8 mouse cellular contexts compared by ENCODE assay signal in the genomic region with DNA sequence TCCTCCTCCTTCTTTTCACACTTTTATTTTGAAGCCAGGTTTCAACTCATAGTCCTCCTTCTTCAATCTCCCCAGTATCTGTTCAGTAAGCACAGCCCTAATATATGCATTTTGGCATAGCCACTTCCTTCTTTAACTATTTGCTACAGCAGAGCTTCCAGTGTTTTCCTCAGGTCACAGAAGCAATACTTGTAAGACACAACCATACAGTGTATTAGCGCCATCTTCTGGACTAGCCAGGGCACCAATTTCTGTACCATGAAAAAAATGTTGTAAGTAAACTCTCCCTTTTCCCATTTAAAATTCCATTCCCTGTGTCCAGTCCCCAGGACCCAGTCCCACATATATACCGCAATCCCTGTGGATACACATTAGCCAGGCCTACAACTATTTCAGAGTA. TPM values are rescaled to one million over a fixed set of nuclear protein-coding genes. Genes with fewer than 3 reads are reported as not detected.
A peak's percentile ranks its signal among the peaks of the same experiment; 100 is the strongest.
DNase-seq lines count a peak whose midpoint lies in the region; ATAC-seq and TF ChIP-seq lines count a peak whose summit lies in the region.

No protein-coding gene starts in this region.

- WGBS in forebrain, embryonic 13.5 days = 11% methylated on average over 2 of the region's 2 CpGs
- WGBS in intestine, embryonic 14.5 days = 8% methylated on average over 2 of the region's 2 CpGs
- WGBS in midbrain, embryonic 13.5 days = 9% methylated on average over 2 of the region's 2 CpGs

- no peaks in the 10 kb centered on the region for H3K27me3 ChIP-seq in E14TG2a.4 (ENCODE audit: insufficient read depth, low read length)
- H3K27me3 ChIP-seq in forebrain, embryonic 13.5 days = no peaks in the 10 kb centered on the region
- H3K27me3 ChIP-seq in intestine, embryonic 14.5 days (replicated peaks; ENCODE audit: control insufficient read depth, insufficient read depth, low read length) = no peaks in the 10 kb centered on the region
- H3K27me3 ChIP-seq in midbrain, embryonic 13.5 days = no peaks in the 10 kb centered on the region

- ATAC-seq in forebrain, embryonic 13.5 days = peak; percentile 78
- ATAC-seq in intestine, embryonic 14.5 days (replicated peaks; ENCODE audit: low FRiP score, low TSS enrichment, low read depth) = no peak
- ATAC-seq in midbrain, embryonic 13.5 days = peak; percentile 73

- intact Hi-C loops in left cerebral cortex, postnatal 14 days (cut with DNase I) = loop anchor here (2.0 kb wide), 1 partner anchor 699 kb away; no protein-coding TSS in a partner anchor

- peaks cover 16% of the 10 kb centered on the region; the same call in 1 of the 2 replicates for H3K36me3 ChIP-seq in E14TG2a.4 (ENCODE audit: insufficient read depth, low read length)
- H3K36me3 ChIP-seq in forebrain, embryonic 13.5 days (ENCODE audit: poor library complexity, severe bottlenecking) = peaks cover 6% of the 10 kb centered on the region; the same call in 1 of the 2 replicates
- H3K36me3 ChIP-seq in intestine, embryonic 14.5 days (ENCODE audit: control insufficient read depth, insufficient read depth, low read length) = peaks cover 3% of the 10 kb centered on the region; the same call in 1 of the 2 replicates
- no peaks in the 10 kb centered on the region for H3K36me3 ChIP-seq in midbrain, embryonic 13.5 days

- H3K9ac ChIP-seq in forebrain, embryonic 13.5 days = no peak overlapping the region
- H3K9ac ChIP-seq in intestine, embryonic 14.5 days (ENCODE audit: low read length) = no peak overlapping the region
- H3K9ac ChIP-seq in midbrain, embryonic 13.5 days (replicated peaks) = no peak overlapping the region

- TF ChIP-seq CTCF in E14TG2a.4 (conservative IDR thresholded peaks at IDR 0.05; ENCODE audit: low read length) = peak; percentile 73

- H3K4me2 ChIP-seq in forebrain, embryonic 13.5 days = no peak overlapping the region
- H3K4me2 ChIP-seq in intestine, embryonic 14.5 days (ENCODE audit: low read length) = no peak overlapping the region
- no peak overlapping the region for H3K4me2 ChIP-seq in midbrain, embryonic 13.5 days (replicated peaks)

- H3K27ac ChIP-seq in forebrain, embryonic 13.5 days = no peak overlapping the region
- H3K27ac ChIP-seq in intestine, embryonic 14.5 days (ENCODE audit: low read depth) = no peak overlapping the region
- H3K27ac ChIP-seq in midbrain, embryonic 13.5 days = no peak overlapping the region

- H3K4me1 ChIP-seq in E14TG2a.4 (replicated peaks; ENCODE audit: low read depth, low read length) = peaks cover 21% of the 10 kb centered on the region
- H3K4me1 ChIP-seq in forebrain, embryonic 13.5 days = peaks cover 4% of the 10 kb centered on the region
- H3K4me1 ChIP-seq in intestine, embryonic 14.5 days (replicated peaks; ENCODE audit: control insufficient read depth, insufficient read depth, low read length) = no peaks in the 10 kb centered on the region
- no peaks in the 10 kb centered on the region for H3K4me1 ChIP-seq in midbrain, embryonic 13.5 days (replicated peaks)

- H3K9me3 ChIP-seq in E14TG2a.4 (ENCODE audit: low read length) = peaks cover 19% of the 10 kb centered on the region
- H3K9me3 ChIP-seq in forebrain, embryonic 13.5 days (replicated peaks) = no peaks in the 10 kb centered on the region
- no peaks in the 10 kb centered on the region for H3K9me3 ChIP-seq in intestine, embryonic 14.5 days (ENCODE audit: control insufficient read depth, low read length)
- H3K9me3 ChIP-seq in midbrain, embryonic 13.5 days = no peaks in the 10 kb centered on the region

- H3K4me3 ChIP-seq in E14TG2a.4 (replicated peaks; ENCODE audit: low read length) = no peak overlapping the region
- no peak overlapping the region for H3K4me3 ChIP-seq in forebrain, embryonic 13.5 days
- H3K4me3 ChIP-seq in intestine, embryonic 14.5 days (ENCODE audit: low read depth, low read length) = no peak overlapping the region
- H3K4me3 ChIP-seq in midbrain, embryonic 13.5 days (replicated peaks) = no peak overlapping the region

- DNase-seq in 3134 (ENCODE audit: extremely low read depth, insufficient read length, low spot score) = peak; percentile 44
- DNase-seq in c-Kit-positive CD71-positive TER-119-negative erythroid progenitor cells, embryonic 14.5 days (ENCODE audit: low read depth) = peak; percentile 64
- DNase-seq in intestine, embryonic 14.5 days (ENCODE audit: low spot score) = peak; percentile 77
- DNase-seq in left cerebral cortex, postnatal 14 days (ENCODE audit: low spot score in 2 of 2) = peak; percentile 74 to 84
- DNase-seq in thymus, adult 18-20 months = peak; percentile 6 to 10

RNA-seq across cellular contexts. Expression of gene Caprin2, which starts 17.9 kb away (rescaled TPM):
- polyA plus RNA-seq in forebrain, embryonic 13.5 days (2015; fragmentation: Nextera tagmentation; extraction: Ambion mirVana) = 11.0 and 16.0 TPM in 2 replicates
- 11.4 and 13.7 TPM in 2 replicates for polyA plus RNA-seq in intestine, embryonic 14.5 days (2014; fragmentation: Nextera tagmentation; extraction: Ambion mirVana)
- total RNA-seq in left cerebral cortex, postnatal 14 days (2021) = 1 to 10 TPM; 6.6 to 7.1 TPM
- 14.5 and 17.1 TPM in 2 replicates for polyA plus RNA-seq in midbrain, embryonic 13.5 days (2015; fragmentation: Nextera tagmentation; extraction: Ambion mirVana)

RNA-seq across cellular contexts. Expression of gene Sinhcaf, which starts 32.3 kb away (rescaled TPM):
- polyA plus RNA-seq in forebrain, embryonic 13.5 days (2015; fragmentation: Nextera tagmentation; extraction: Ambion mirVana) = 187 and 207 TPM in 2 replicates
- polyA plus RNA-seq in intestine, embryonic 14.5 days (2014; fragmentation: Nextera tagmentation; extraction: Ambion mirVana) = 131 and 150 TPM in 2 replicates
- 1 to 10 TPM; 2.3 to 4.3 TPM for total RNA-seq in left cerebral cortex, postnatal 14 days (2021)
- 141 and 156 TPM in 2 replicates for polyA plus RNA-seq in midbrain, embryonic 13.5 days (2015; fragmentation: Nextera tagmentation; extraction: Ambion mirVana)

Comparison
In these comparisons a context has a peak if more than half of its experiments do, and no peak if none do; other contexts are left out.
1. DNase-seq: peak in every context shown above with its lines; median percentile 79 in left cerebral cortex, postnatal 14 days; 77 in intestine, embryonic 14.5 days; 64 in c-Kit-positive CD71-positive TER-119-negative erythroid progenitor cells, embryonic 14.5 days; 44 in 3134; 8 in thymus, adult 18-20 months.